ENCODE assay signal across 9 mouse cellular contexts in genomic region chr4:128618246-128618911, GRCm38 (mm10). TPM values are rescaled to one million over a fixed set of nuclear protein-coding genes. Genes with fewer than 3 reads are reported as not detected.
DNase-seq lines count a peak whose midpoint lies in the region; ATAC-seq and TF ChIP-seq lines count a peak whose summit lies in the region.
"Had no signal": no experiment of that assay in that cellular context is flagged by ENCODE, and none has a peak within 500 bp of the region (broad histone marks: within the 10 kb centered on the region; RNA-seq: fewer than 3 reads in every experiment).

Gene Tlr12, minus strand, starts transcription at chr4:128618619.

- no peak for DNase-seq in lung, postnatal 0 days (ENCODE audit: low spot score)
- DNase-seq in lung, postnatal 25 days (ENCODE audit: low spot score): no peak
- DNase-seq in limb, embryonic 10.5 days (ENCODE audit: low spot score): no peak
- DNase-seq in thymus, adult 2 months: peak; percentile 77
- DNase-seq in yolk sac, embryonic 10.5 days (ENCODE audit: low spot score): no peak
- no peak for DNase-seq in gastrocnemius, adult 2 months
- DNase-seq: heart, postnatal 36 days had no signal

- ATAC-seq in lung, postnatal 0 days: peak; percentile 23
- ATAC-seq in embryonic facial prominence, embryonic 12.5 days (ENCODE audit: insufficient number of reproducible peaks, insufficient read depth, low FRiP score, low TSS enrichment): no peak
- no peak for ATAC-seq in forebrain, embryonic 13.5 days

- no peaks in the 10 kb centered on the region for H3K36me3 ChIP-seq in lung, postnatal 0 days (ENCODE audit: insufficient read depth, low read length)
- no peaks in the 10 kb centered on the region for H3K36me3 ChIP-seq in embryonic facial prominence, embryonic 12.5 days
- no peaks in the 10 kb centered on the region for H3K36me3 ChIP-seq in limb, embryonic 10.5 days
- no peaks in the 10 kb centered on the region for H3K36me3 ChIP-seq in thymus, adult 2 months (ENCODE audit: control insufficient read depth, insufficient read depth, low read length)
- no peaks in the 10 kb centered on the region for H3K36me3 ChIP-seq in forebrain, embryonic 13.5 days (ENCODE audit: poor library complexity, severe bottlenecking)

- peak within 1 kb of the TSS; percentile 0; the same call in 1 of the 2 replicates for H3K4me2 ChIP-seq in lung, postnatal 0 days (replicated peaks; ENCODE audit: low read depth, low read length)
- H3K4me2 ChIP-seq in embryonic facial prominence, embryonic 12.5 days (replicated peaks): no peak within 1 kb of the TSS
- H3K4me2 ChIP-seq in forebrain, embryonic 13.5 days: no peak within 1 kb of the TSS

- intact Hi-C loops in gastrocnemius, adult 2 months (cut with DNase I): loop anchor here (10.0 kb wide), 1 partner anchor 236 kb away; no protein-coding TSS in a partner anchor

- H3K4me3 ChIP-seq in lung, postnatal 0 days (ENCODE audit: low read depth, low read length): no peak within 1 kb of the TSS
- no peak within 1 kb of the TSS for H3K4me3 ChIP-seq in embryonic facial prominence, embryonic 12.5 days
- H3K4me3 ChIP-seq in limb, embryonic 10.5 days: no peak within 1 kb of the TSS
- H3K4me3 ChIP-seq in thymus, adult 2 months (ENCODE audit: control insufficient read depth, insufficient read depth, low read length): peak within 1 kb of the TSS; percentile 60
- no peak within 1 kb of the TSS for H3K4me3 ChIP-seq in forebrain, embryonic 13.5 days
- H3K4me3 ChIP-seq in gastrocnemius, adult 2 months: no peak within 1 kb of the TSS

- WGBS in lung, postnatal 0 days: 38% methylated on average over 15 of the region's 15 CpGs
- WGBS in embryonic facial prominence, embryonic 12.5 days: 51% methylated on average over 15 of the region's 15 CpGs
- 46% methylated on average over 15 of the region's 15 CpGs for WGBS in limb, embryonic 10.5 days
- WGBS in thymus, adult 2 months: 22% methylated on average over 15 of the region's 15 CpGs
- WGBS in forebrain, embryonic 13.5 days: 84% methylated on average over 15 of the region's 15 CpGs

- no peak within 1 kb of the TSS for H3K27ac ChIP-seq in lung, postnatal 0 days (ENCODE audit: low read length)
- H3K27ac ChIP-seq in embryonic facial prominence, embryonic 12.5 days: 0 out of 2 replicates have a peak within 1 kb of the TSS, but pooled peaks have one; percentile 47
- H3K27ac ChIP-seq in limb, embryonic 10.5 days: peak within 1 kb of the TSS; percentile 79
- H3K27ac ChIP-seq in thymus, adult 2 months (ENCODE audit: control insufficient read depth, insufficient read depth, low read length): peak within 1 kb of the TSS; percentile 89
- no peak within 1 kb of the TSS for H3K27ac ChIP-seq in forebrain, embryonic 13.5 days
- H3K27ac ChIP-seq in gastrocnemius, adult 2 months: no peak within 1 kb of the TSS

- TF ChIP-seq EP300 in lung, postnatal 0 days (IDR thresholded peaks at IDR 0.05): no peak

- no peak for TF ChIP-seq CTCF in lung, postnatal 0 days (IDR thresholded peaks at IDR 0.05)
- no peak for TF ChIP-seq CTCF in thymus, adult 2 months (IDR thresholded peaks at IDR 0.05; ENCODE audit: borderline replicate concordance, control insufficient read depth, extremely low read depth, insufficient read depth, low read length, poor library complexity)
- no peak for TF ChIP-seq CTCF in gastrocnemius, adult 2 months (IDR thresholded peaks at IDR 0.05)

- H3K9me3 ChIP-seq in lung, postnatal 0 days (ENCODE audit: low read length): no peaks in the 10 kb centered on the region
- H3K9me3 ChIP-seq in embryonic facial prominence, embryonic 12.5 days: no peaks in the 10 kb centered on the region
- no peaks in the 10 kb centered on the region for H3K9me3 ChIP-seq in limb, embryonic 10.5 days (replicated peaks)
- no peaks in the 10 kb centered on the region for H3K9me3 ChIP-seq in forebrain, embryonic 13.5 days (replicated peaks)

- no peak within 1 kb of the TSS for H3K9ac ChIP-seq in lung, postnatal 0 days (replicated peaks; ENCODE audit: low read depth)
- H3K9ac ChIP-seq in embryonic facial prominence, embryonic 12.5 days: no peak within 1 kb of the TSS
- H3K9ac ChIP-seq in forebrain, embryonic 13.5 days: no peak within 1 kb of the TSS

- H3K27me3 ChIP-seq in lung, postnatal 0 days (replicated peaks; ENCODE audit: insufficient read depth, low read length): no peaks in the 10 kb centered on the region
- no peaks in the 10 kb centered on the region for H3K27me3 ChIP-seq in embryonic facial prominence, embryonic 12.5 days
- H3K27me3 ChIP-seq in limb, embryonic 10.5 days (ENCODE audit: low read depth, poor library complexity, severe bottlenecking): peaks cover 14% of the 10 kb centered on the region; the same call in 1 of the 2 replicates
- H3K27me3 ChIP-seq in thymus, adult 2 months (ENCODE audit: control insufficient read depth, insufficient read depth, low read length): no peaks in the 10 kb centered on the region
- 0 out of 2 replicates have a peak, but pooled peaks cover 4% of the 10 kb centered on the region for H3K27me3 ChIP-seq in forebrain, embryonic 13.5 days

- no peak for TF ChIP-seq POLR2A in thymus, adult 2 months (IDR thresholded peaks at IDR 0.05; ENCODE audit: control insufficient read depth, extremely low read depth, insufficient read depth, low read length, poor library complexity)

- H3K4me1 ChIP-seq in lung, postnatal 0 days (ENCODE audit: insufficient read depth, low read depth, low read length): no peaks in the 10 kb centered on the region; the same call in 1 of the 2 replicates
- H3K4me1 ChIP-seq in embryonic facial prominence, embryonic 12.5 days: peaks cover 34% of the 10 kb centered on the region
- H3K4me1 ChIP-seq in limb, embryonic 10.5 days: peaks cover 41% of the 10 kb centered on the region
- peaks cover 57% of the 10 kb centered on the region for H3K4me1 ChIP-seq in thymus, adult 2 months (replicated peaks; ENCODE audit: control insufficient read depth, insufficient read depth, low read length)
- H3K4me1 ChIP-seq in forebrain, embryonic 13.5 days: no peaks in the 10 kb centered on the region

RNA-seq across cellular contexts. Expression of gene Tlr12, which starts in this region (rescaled TPM):
- 2.2 and 3.0 TPM in 2 replicates for polyA plus RNA-seq in lung, postnatal 0 days (2015; fragmentation: Nextera tagmentation; extraction: Ambion mirVana)
- 0.45 and 1.1 TPM in 2 replicates for polyA plus RNA-seq in embryonic facial prominence, embryonic 12.5 days (2016; fragmentation: Nextera tagmentation; extraction: Ambion mirVana)
- polyA plus RNA-seq in limb, embryonic 10.5 days (2016; fragmentation: Nextera tagmentation; extraction: Ambion mirVana): 0.87 and 1.3 TPM in 2 replicates
- 42.8 and 46.6 TPM in 2 replicates for polyA plus RNA-seq in thymus, adult 2 months (2012; rRNA removed)
- polyA plus RNA-seq in forebrain, embryonic 13.5 days (2015; fragmentation: Nextera tagmentation; extraction: Ambion mirVana): 1.4 and 1.6 TPM in 2 replicates
- total RNA-seq in gastrocnemius, adult 2 months (2021): not detected

Comparison
In these comparisons a context has a peak if more than half of its experiments do, and no peak if none do; other contexts are left out.
1. RNA of gene Tlr12 (polyA plus RNA-seq): 42.8 to 46.6 TPM in thymus, adult 2 months; 2.2 to 3.0 TPM in lung, postnatal 0 days, 1.4 to 1.6 TPM in forebrain, embryonic 13.5 days, 0.87 to 1.3 TPM in limb, embryonic 10.5 days and 0.45 to 1.1 TPM in embryonic facial prominence, embryonic 12.5 days; every median in the first group is over 10 times any median in the second.
2. H3K27ac ChIP-seq: peak in embryonic facial prominence, embryonic 12.5 days (single experiment), limb, embryonic 10.5 days (single experiment) and thymus, adult 2 months (single experiment); none in lung, postnatal 0 days (single experiment), forebrain, embryonic 13.5 days (single experiment) and gastrocnemius, adult 2 months (single experiment).